Mouse (Mus musculus) brain, embryonic 14.5 days (tissue): ENCODE measurements at regions not wholly inside any gene's neighbourhood (a gene's known extent, or its start where the extent isn't known, plus 50 kb on each side); places are given as distances from the start of the nearest gene placed in this dataset.

Experiments
- CTCF ChIP-seq: fragments of 200-500 bp; IDR thresholded peaks from 2 replicates; pipeline ENCODE4 v1.5.1; 2012; ENCODE audit warnings: inconsistent platforms, mild to moderate bottlenecking, moderate library complexity, borderline replicate concordance; ENCODE audit not compliant: insufficient read depth, insufficient read length; ENCODE audit errors: extremely low read depth
- POLR2A ChIP-seq: fragments of 200-500 bp; IDR thresholded peaks from 2 replicates; pipeline ENCODE4 v1.6.1; 2012; ENCODE audit warnings: mild to moderate bottlenecking, inconsistent platforms, borderline replicate concordance; ENCODE audit not compliant: poor library complexity, insufficient read depth, insufficient read length, severe bottlenecking; ENCODE audit errors: extremely low read depth

GRCm38 (mm10) chr10:11841094-11841493 is 497.9 kb downstream of the Epm2a start:
- TF ChIP-seq CTCF (no peak), POLR2A (no peak)
